Mouse (Mus musculus) heart, adult 8-10 months (tissue): Measurements from ENCODE around the gene Gm4491. TPM values are rescaled to one million over a fixed set of nuclear protein-coding genes. Genes with fewer than 3 reads are reported as not detected.
A peak's percentile ranks its signal among the peaks of the same experiment; 100 is the strongest.

Source experiments
- DNase-seq: peaks from one replicate; pipeline ENCODE4 v3.0.0; 2022; ENCODE audit warnings: low spot score
- total RNA-seq, 4 experiments: library from RNA; stranded (reverse); gene quantifications; 2 replicates each; pipeline ENCODE4 v1.2.4; 2022

The Gm4491 gene
- not detected for total RNA-seq

GRCm38 (mm10) chr14:57115823-57116544 lies at the start of gene Gm4491:
Gene Gm4491 (minus strand): TSS chr14:57115883.
- no peak for DNase-seq

DNA sequence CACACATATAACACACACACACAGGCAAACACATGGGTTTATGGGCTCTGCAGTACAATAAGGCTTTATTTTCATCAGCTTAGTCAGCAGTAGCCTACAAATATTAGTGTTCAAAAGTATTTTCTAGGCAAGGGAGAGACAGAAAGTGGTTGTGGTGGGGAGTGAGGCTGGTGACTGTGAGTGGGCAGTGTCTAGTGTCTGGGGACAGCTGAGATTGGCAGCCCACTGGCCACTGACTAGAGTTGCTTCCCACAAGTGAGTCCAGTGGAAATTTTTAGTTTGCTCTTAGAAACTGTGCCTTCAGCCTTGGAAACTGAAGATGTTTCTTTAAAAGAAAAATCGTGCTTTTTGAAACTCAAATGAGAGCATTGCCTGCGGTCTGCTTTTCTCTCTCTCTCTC lies 46.1 kb upstream of the Gm4491 start:
- DNase-seq = no peak

DNA sequence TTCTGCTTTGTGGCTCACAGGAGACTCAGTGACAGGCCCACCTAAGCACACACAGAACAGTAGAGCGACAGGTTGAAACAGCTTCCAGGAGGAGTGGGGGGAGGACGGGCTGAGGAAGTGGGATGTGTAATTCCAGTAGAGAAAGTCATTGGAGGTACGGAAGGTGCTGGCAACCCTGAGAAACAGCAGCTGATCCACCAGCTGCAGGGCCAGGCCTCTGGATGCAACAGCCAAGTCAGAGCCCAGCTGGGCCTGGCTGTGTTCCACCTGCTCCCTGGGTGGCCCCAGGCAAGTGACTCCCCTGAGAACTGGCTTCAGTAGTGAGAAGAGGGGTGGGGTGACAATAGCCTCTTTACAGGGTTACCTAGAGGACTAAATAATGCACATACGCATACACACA lies 45.5 kb upstream of the Gm4491 start:
- peak; percentile 28 for DNase-seq

- no peak for DNase-seq
Measured at GRCm38 (mm10) chr14:57154916-57155315, 39.2 kb upstream of the Gm4491 start.

- DNase-seq = no peak
Measured at GRCm38 (mm10) chr14:57145741-57146140, 30.1 kb upstream of the Gm4491 start.

DNA sequence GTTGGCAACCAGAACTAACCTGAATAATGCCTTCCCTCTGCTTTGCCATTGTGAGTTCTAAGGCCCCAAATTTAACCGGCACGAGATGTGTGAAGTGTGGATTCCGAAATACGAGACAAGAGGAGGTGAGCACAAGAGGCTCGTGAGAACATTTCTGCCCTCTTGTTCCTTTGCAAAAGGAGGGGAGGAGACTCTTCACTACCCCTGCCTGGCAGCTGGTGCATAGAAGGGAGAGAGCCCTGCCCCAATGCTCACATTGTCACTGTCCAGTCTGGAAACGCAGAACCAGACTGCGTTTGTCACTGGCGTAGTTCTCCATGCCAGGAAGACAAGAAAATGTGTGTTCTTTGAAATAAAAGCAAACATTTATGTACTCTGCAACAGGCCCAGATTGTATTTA lies 19.6 kb upstream of the Gm4491 start:
- no peak for DNase-seq

DNA sequence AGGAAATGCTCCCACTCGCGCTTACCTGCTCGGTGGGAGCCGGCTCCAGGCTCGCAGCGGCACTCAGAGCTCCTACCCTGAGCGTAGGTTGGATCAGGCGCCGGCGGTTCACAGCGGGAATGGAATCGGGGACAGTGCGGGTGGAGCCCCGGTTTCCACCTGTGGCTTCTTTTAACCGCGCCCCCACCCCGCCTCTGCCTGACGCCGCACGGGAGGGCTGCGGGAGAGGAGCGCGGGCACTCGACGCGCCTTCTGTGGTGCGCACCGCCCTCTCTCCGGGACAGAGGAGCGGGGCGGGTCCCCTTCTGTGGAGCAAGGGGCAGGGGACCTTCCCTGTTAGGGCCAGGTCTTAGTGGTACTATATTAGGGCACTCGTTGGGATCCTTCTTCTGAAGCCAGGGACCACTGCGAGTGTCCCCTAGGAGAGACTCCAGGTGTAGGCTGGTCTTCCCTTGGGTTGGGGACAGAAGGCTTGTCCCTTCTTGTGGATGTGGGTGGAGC lies 17.5 kb upstream of the Gm4491 start, which contains the start of gene Gjb6:
Gene Gjb6, minus strand, starts transcription at position 451 of the 501 bp plus-strand sequence.
- no peak for DNase-seq

DNA sequence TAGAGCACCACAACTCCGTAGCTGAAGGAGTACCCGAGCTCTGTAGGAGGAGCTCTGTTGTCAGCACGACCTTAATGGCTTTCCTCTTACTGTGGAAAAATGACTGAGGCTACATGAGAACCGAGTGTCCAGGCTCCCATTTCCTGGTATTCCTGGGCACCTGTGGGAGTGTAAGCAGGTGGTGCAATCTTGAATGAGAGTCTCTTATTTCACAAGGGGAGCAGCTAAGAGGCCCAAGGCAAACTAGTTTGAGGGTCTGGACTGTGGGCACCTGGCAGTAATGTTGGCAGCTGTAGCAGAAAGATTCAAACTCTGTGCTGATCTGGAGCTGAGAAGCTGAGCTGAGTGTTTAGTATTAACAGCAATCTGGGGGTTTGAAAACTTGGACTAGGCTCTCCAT lies 11.7 kb upstream of the Gm4491 start:
- no peak for DNase-seq

DNA sequence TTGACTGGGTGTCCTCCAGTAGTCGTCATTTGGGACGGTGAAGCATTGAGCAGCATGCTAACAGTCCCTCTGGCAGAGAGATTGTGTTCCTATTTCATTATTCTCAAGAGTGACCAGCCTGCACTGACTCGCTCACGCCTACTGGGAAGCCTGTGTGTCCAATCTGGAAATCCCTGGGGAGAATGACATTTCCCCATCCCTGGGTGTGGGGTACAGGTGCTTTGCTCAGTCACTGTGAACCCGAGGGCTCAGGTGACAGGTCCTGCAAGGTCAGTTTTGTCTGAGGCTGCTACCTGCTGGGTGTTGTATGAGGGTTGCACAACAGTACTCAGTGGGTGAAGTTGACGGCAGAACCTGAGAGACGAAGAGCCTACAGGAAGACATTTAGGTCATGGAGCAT lies 6.6 kb upstream of the Gm4491 start:
- DNase-seq = no peak

DNA sequence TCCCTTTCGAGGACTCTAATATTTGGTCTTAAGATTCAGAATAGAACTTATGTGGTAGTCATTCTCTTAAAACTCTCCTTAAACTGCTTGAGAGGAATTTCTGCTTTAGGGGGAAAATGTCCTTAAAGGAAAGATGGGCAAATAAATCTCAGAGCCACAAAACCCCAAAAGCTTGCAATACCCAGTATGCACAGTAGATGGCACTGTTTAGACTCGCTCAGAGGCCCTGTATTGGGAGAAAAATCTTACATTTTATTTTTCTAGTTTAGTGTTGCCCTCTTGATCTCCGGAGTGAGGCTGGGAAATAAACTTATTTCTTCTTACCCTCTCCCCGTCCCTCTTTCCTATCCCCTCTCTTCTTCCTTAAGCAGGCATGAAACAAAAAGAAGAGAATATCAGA lies 6.5 kb downstream of the Gm4491 start:
- peak; percentile 22 for DNase-seq

- DNase-seq = no peak
Measured at GRCm38 (mm10) chr14:57107916-57108315, 7.8 kb downstream of the Gm4491 start.

DNA sequence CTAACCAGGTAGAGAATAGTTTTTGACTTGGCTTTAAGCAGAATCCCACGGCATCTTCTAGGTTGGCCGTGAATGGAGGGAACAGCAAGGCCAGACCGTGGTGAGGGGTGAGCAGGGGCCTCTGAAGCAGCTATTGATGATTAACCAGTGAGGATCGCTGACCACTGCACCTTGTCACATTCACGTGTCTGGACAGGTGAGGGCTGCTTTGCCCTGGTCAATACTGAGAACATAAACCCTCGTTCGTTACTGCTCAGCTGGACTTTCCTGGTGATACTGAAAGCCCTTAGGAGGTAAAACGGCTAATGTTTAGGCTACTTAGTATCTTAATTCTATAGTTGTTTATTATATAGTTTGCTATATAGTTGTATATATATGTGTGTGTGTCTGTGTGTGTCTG lies 8.6 kb downstream of the Gm4491 start:
- DNase-seq = no peak

- no peak for DNase-seq
Measured at GRCm38 (mm10) chr14:57105721-57106120, 10.0 kb downstream of the Gm4491 start.

DNA sequence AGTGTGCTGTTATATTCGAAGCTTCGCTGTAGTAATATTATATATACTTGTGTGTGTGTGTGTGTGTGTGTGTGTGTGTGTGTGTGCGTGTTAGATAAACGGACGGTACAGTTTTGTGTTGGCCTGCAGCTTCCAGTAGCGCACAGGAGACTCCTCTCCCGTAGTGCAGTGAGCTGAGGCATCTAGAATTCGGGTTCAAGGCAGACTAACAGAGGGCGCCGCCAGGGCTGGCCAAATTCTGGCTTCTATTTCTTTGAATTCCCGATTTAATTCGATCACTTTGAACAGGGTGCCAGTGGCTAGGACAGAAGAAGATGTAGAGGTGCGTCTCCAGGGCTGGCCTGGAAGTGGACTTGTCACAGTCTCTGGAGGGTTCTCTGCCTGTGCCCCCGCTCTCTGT lies 10.6 kb downstream of the Gm4491 start:
- no peak for DNase-seq

DNA sequence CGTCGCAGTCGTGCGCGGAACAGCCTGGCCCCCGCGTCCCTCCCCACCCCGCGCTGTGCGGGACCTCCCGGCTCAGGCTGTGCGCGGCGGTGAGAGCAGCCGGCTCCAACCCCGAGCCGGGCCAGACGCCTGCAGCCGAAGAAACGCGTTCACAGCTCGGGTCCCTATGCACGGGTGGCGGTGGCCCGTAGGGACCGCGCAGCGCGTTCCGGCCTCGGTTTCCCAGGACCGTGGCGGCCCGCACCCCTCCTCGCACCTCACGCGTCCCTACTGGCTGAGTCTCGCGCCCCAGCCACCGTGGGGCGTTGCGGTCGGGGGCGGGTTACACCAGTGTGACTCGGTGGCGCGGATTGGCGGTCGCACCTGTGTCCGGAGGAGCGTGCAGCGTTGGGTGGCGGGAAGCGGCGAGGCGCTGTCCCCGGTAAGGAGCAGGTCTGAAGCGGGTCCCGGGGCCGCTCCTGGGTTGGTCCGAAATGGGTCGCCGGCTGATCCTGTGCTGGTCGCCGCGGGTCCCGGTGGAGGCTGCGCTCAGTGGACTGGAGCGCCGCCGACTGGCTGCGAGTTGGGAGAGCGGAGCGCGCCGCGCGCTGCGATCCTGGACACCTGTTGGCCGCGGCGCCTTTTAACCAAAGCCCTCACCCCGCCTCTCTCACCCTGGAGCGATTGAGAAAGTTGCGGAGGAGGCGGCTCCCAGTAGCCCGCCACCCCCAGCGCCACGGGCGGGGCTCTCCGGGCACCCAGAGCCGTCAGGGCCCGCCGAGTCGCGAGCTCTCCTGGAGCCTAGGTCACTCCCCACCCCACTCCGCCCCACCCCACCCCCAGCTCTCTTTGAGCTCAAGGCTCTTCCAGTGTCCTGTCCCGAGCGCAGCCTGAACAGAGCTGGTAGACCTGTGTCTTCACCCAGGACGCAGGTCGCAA lies 11.3 kb downstream of the Gm4491 start, which contains the start of gene Gjb2:
Gene Gjb2, minus strand, starts transcription at position 597 of the 918 bp plus-strand sequence.
- DNase-seq = no peak

- DNase-seq = no peak
Measured at GRCm38 (mm10) chr14:57103711-57104105, 12.0 kb downstream of the Gm4491 start.

GRCm38 (mm10) chr14:57103121-57103520 lies 12.6 kb downstream of the Gm4491 start:
- no peak for DNase-seq

DNA sequence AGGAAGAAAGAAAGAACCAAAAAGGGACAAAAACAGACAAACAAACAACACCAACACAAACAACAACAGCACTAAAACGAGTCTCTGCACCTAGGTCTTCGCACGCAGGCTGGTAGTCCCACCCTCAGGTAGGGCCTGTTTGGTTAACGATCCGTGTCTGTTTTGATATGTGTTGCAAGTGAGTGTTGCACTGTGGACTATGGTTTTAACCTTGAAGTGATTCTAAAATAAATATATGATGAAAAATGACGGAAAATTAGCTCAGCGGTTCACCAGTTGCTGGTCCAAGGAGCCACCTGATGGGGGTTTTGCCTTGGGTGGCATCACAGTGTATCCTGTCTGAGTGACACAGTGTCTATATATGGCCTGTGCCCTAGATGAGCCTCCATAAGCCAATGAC lies 14.1 kb downstream of the Gm4491 start:
- DNase-seq = no peak

DNA sequence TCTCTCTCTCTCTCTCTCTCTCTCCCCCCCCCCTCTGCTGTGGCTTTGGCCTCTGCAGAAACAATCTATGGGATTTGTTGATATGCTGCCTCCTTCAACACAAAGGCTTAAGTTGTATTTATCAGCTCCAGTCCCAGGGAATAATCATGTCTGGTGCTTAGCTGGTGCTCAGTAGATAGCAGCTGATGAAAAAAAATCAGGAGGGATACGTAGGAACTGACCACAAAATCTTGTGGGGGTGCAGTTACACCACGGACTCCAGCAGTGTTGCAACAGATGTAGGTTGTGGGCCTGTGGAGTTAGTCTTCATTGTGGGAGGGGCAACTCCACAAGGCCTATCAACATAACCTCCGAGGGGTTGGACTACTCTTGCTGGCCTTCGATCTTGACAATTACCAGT lies 19.8 kb downstream of the Gm4491 start:
- DNase-seq = no peak

GRCm38 (mm10) chr14:57093029-57093428 lies 22.7 kb downstream of the Gm4491 start:
- no peak for DNase-seq

DNA sequence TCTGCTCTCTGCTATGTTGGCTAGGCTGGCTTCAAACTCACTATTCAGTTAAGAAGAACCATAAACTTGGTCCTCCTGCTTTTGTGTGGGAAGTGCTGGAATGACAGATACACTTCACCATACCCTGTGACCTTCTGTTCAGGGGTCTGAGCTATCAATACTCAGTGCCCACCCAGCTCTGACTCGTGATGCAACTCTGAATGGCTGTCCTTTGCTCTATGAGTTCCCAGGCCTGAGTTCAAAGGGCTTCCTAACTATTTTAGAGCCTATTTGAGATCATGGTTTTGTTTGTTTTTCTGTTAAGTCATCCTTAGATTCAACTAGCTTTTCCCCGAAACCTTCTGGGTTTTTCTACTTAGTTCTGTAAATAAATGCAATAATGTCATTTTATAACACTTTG lies 25.7 kb downstream of the Gm4491 start:
- DNase-seq = no peak

DNA sequence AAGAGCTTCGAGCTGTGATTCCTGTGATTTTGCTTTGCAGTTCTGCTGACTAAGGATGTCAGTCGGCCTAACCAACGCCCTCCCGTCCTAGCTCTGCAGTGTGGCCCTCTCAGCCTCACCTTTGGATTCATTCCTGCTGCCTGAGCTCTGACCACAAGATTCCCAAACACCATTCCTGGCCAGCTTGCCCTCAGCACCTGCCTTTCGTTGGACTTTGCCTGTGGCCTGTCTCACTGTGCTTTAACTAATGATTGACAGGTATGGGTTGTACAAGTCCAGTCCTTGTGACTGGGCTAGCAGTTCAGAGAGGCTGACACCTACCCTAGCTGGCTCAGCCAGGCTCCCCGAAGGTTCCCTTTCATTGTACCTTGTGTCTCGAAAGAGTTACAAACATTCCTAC lies 26.6 kb downstream of the Gm4491 start:
- no peak for DNase-seq
